In the genomic region with DNA sequence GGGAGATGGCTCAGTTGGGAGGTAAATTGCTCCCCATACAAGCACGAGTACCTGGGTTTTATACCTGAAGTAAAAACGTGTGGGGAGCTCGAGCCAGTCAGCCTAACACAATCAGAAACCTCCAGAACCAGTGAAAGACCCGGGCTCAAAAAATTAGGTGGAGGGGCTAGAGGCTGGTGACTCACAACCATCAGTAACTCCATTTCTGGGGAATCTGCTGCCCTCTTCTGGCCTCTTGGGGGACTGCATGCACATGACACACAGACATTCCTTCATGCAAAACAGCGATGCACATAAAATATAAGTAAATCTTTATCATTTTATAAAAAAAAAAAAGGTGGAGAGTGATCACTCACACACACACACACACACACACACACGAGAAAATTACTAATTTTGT, we compare ENCODE assay signal across 9 mouse cellular contexts. TPM values are rescaled to one million over a fixed set of nuclear protein-coding genes. Genes with fewer than 3 reads are reported as not detected.
DNase-seq lines count a peak whose midpoint lies in the region; ATAC-seq and TF ChIP-seq lines count a peak whose summit lies in the region.
"Had no signal": no experiment of that assay in that cellular context is flagged by ENCODE, and none has a peak within 500 bp of the region (broad histone marks: within the 10 kb centered on the region; RNA-seq: fewer than 3 reads in every experiment).

No protein-coding gene starts in this region.

- H3K4me1 ChIP-seq in ES-Bruce4 (ENCODE audit: control insufficient read depth, insufficient read depth, low read length), result peaks cover 3% of the 10 kb centered on the region
- H3K4me1 ChIP-seq in lung, postnatal 0 days (ENCODE audit: insufficient read depth, low read depth, low read length), result no peaks in the 10 kb centered on the region

- H3K9ac ChIP-seq in ES-Bruce4 (ENCODE audit: low read depth, poor library complexity, severe bottlenecking), result peak overlapping the region; percentile 21; the same call in 1 of the 2 replicates
- H3K9ac ChIP-seq in lung, postnatal 0 days (replicated peaks; ENCODE audit: low read depth), result no peak overlapping the region
- H3K9ac ChIP-seq: limb, embryonic 13.5 days had no signal

- DNase-seq in CD4-positive, CD25-positive, alpha-beta regulatory T cell, adult 2 months (ENCODE audit: low read depth, low spot score), result peak; percentile 59
- DNase-seq in layer of hippocampus, adult 11-12 months (ENCODE audit: low spot score), result peak; percentile 44
- no peak for DNase-seq in layer of hippocampus, postnatal 36 days
- DNase-seq in embryo, embryonic 9.5 days (ENCODE audit: extremely low spot score), result peak; percentile 47
- DNase-seq in lung, postnatal 0 days (ENCODE audit: low spot score), result no peak
- no peak for DNase-seq in Muller cell, postnatal 12 days (ENCODE audit: inconsistent ontology term)

- no peak for ATAC-seq in CD4-positive, CD25-positive, alpha-beta regulatory T cell, adult 4 months
- ATAC-seq in lung, postnatal 0 days, result no peak

- TF ChIP-seq EP300 in ES-Bruce4 (IDR thresholded peaks at IDR 0.05; ENCODE audit: insufficient read depth, low read depth, low read length), result no peak
- no peak for TF ChIP-seq EP300 in lung, postnatal 0 days (IDR thresholded peaks at IDR 0.05)

- no peaks in the 10 kb centered on the region for H3K9me3 ChIP-seq in ES-Bruce4 (replicated peaks; ENCODE audit: control insufficient read depth, insufficient read depth, low read length, poor library complexity, severe bottlenecking)
- no peaks in the 10 kb centered on the region for H3K9me3 ChIP-seq in lung, postnatal 0 days (ENCODE audit: low read length)
- H3K9me3 ChIP-seq: limb, embryonic 13.5 days had no signal

- TF ChIP-seq CTCF in ES-Bruce4 (IDR thresholded peaks at IDR 0.05; ENCODE audit: low read depth, low read length), result peak; percentile 58
- TF ChIP-seq CTCF in lung, postnatal 0 days (IDR thresholded peaks at IDR 0.05), result peak; percentile 70

- peak overlapping the region; percentile 86; the same call in 1 of the 2 replicates for H3K27ac ChIP-seq in ES-Bruce4 (ENCODE audit: insufficient read depth, low read length)
- H3K27ac ChIP-seq in lung, postnatal 0 days (ENCODE audit: low read length), result no peak overlapping the region
- H3K27ac ChIP-seq: limb, embryonic 13.5 days had no signal

- no peak for TF ChIP-seq POLR2A in ES-Bruce4 (IDR thresholded peaks at IDR 0.05; ENCODE audit: insufficient read depth, low read length)

- no peak overlapping the region for H3K4me2 ChIP-seq in lung, postnatal 0 days (replicated peaks; ENCODE audit: low read depth, low read length)
- H3K4me2 ChIP-seq: limb, embryonic 13.5 days had no signal

- H3K4me3 ChIP-seq in ES-Bruce4 (ENCODE audit: low read depth, low read length), result no peak overlapping the region
- no peak overlapping the region for H3K4me3 ChIP-seq in lung, postnatal 0 days (ENCODE audit: low read depth, low read length)
- H3K4me3 ChIP-seq: limb, embryonic 13.5 days had no signal

- WGBS in lung, postnatal 0 days, result 72% methylated on average over 6 of the region's 6 CpGs

- peaks cover 13% of the 10 kb centered on the region for H3K36me3 ChIP-seq in ES-Bruce4 (ENCODE audit: control insufficient read depth, insufficient read depth, low read length, poor library complexity, severe bottlenecking)
- H3K36me3 ChIP-seq in lung, postnatal 0 days (ENCODE audit: insufficient read depth, low read length), result no peaks in the 10 kb centered on the region

- H3K27me3 ChIP-seq in ES-Bruce4 (ENCODE audit: control insufficient read depth, insufficient read depth, low read length, poor library complexity, severe bottlenecking), result no peaks in the 10 kb centered on the region
- no peaks in the 10 kb centered on the region for H3K27me3 ChIP-seq in lung, postnatal 0 days (replicated peaks; ENCODE audit: insufficient read depth, low read length)
- H3K27me3 ChIP-seq: limb, embryonic 13.5 days had no signal

RNA-seq across cellular contexts. Expression of a gene that starts 4.2 kb away (rescaled TPM):
- polyA plus RNA-seq in CD4-positive, CD25-positive, alpha-beta regulatory T cell, adult 4 months (2017; shearing (Covaris generic)), result 10 to 100 TPM in 1 of 2 experiments, 1 to 10 TPM in 1; 7.6 to 10.6 TPM
- 10 to 100 TPM; 27.6 to 31.7 TPM for total RNA-seq in layer of hippocampus, postnatal 36 days (2021)
- 32.4 and 37.6 TPM in 2 replicates for polyA plus RNA-seq in ES-Bruce4 (2011; ENCODE audit: insufficient read depth, insufficient read length, low read depth, missing spikeins)
- 1.9 and 2.1 TPM in 2 replicates for polyA plus RNA-seq in lung, postnatal 0 days (2015; fragmentation: Nextera tagmentation; extraction: Ambion mirVana)

RNA-seq across cellular contexts. Expression of a gene that starts 32.4 kb away (rescaled TPM):
- polyA plus RNA-seq in CD4-positive, CD25-positive, alpha-beta regulatory T cell, adult 4 months (2017; shearing (Covaris generic)), result not detected
- total RNA-seq in layer of hippocampus, postnatal 36 days (2021), result under 1 TPM; 0.25 to 0.48 TPM
- polyA plus RNA-seq in ES-Bruce4 (2011; ENCODE audit: insufficient read depth, insufficient read length, low read depth, missing spikeins), result 0.33 and 0.49 TPM in 2 replicates
- not detected in 2 replicates for polyA plus RNA-seq in lung, postnatal 0 days (2015; fragmentation: Nextera tagmentation; extraction: Ambion mirVana)
- polyA plus RNA-seq: limb, embryonic 13.5 days had no signal

RNA-seq across cellular contexts. Expression of a gene that starts 46.9 kb away (rescaled TPM):
- polyA plus RNA-seq in CD4-positive, CD25-positive, alpha-beta regulatory T cell, adult 4 months (2017; shearing (Covaris generic)), result 100 to 1,000 TPM; 616 to 775 TPM
- 100 to 1,000 TPM; 144 to 150 TPM for total RNA-seq in layer of hippocampus, postnatal 36 days (2021)
- 12.4 and 18.2 TPM in 2 replicates for polyA plus RNA-seq in ES-Bruce4 (2011; ENCODE audit: insufficient read depth, insufficient read length, low read depth, missing spikeins)
- polyA plus RNA-seq in lung, postnatal 0 days (2015; fragmentation: Nextera tagmentation; extraction: Ambion mirVana), result 286 and 310 TPM in 2 replicates

Comparison
In these comparisons a context has a peak if more than half of its experiments do, and no peak if none do; other contexts are left out.
1. DNase-seq: peak in CD4-positive, CD25-positive, alpha-beta regulatory T cell, adult 2 months (single experiment), layer of hippocampus, adult 11-12 months (single experiment) and embryo, embryonic 9.5 days (single experiment); none in layer of hippocampus, postnatal 36 days (0 of 2), lung, postnatal 0 days (single experiment) and Muller cell, postnatal 12 days (single experiment).
2. RNA of a gene that starts 46.9 kb away (polyA plus RNA-seq): 616 to 775 TPM in CD4-positive, CD25-positive, alpha-beta regulatory T cell, adult 4 months and 286 to 310 TPM in lung, postnatal 0 days; 12.4 to 18.2 TPM in ES-Bruce4; every median in the first group is over 10 times any median in the second.